Mouse (Mus musculus) urinary bladder, postnatal 10 days (tissue): ENCODE data around the gene Gripap1.
"Not testable (repeated sequence)": the region's sequence is repeated elsewhere in the genome, so short reads cannot be mapped to it uniquely, and the experiment has no call there.

ENCODE experiments used
- DNase-seq: peaks from one replicate; pipeline ENCODE4 v3.0.0; 2022; ENCODE audit warnings: low spot score

The Gripap1 gene

DNA sequence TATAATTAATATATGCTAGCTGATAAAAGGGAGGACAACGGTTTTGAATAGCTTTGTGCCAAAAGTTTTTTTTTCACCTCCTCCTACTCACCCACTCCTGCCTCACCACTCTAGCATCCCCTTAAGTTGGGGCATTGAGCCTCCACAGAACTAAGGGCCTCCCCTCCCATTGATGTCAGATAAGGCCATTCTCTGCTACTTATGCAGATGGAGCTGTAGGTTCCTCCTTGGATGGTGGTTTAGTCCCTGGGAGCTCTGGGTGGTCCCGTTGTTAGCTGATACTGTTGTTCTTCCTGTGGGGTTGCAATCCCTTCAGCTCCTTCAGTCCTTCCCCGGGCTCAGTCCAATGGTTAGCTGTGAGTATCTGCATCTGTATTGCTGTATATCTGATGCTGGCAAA is 10.3 kb upstream of the Gripap1 start:
- DNase-seq, result no peak

DNA sequence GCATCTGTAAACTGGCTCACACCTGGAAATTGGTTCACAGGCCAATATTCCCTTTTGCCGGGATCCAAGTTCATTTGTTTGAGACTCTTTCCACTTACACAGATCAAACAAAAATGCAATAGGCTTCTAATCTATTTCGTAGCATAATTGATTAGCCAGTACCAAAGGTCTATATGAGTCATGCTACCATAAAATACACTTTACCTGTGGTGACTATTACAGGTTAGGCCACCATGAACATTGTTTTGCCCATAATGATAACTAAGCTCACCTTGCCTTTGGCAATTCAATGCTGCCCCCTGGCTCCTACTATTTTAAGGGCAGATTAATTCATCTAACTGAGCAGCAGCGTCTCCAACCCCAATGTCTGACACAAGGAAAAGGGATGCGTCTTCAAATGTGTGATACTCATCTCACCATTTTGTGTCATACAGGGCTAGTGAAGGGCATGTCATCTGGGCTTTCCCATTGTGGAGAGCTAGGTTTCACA is 6.9 kb upstream of the Gripap1 start:
- no peak for DNase-seq

DNA sequence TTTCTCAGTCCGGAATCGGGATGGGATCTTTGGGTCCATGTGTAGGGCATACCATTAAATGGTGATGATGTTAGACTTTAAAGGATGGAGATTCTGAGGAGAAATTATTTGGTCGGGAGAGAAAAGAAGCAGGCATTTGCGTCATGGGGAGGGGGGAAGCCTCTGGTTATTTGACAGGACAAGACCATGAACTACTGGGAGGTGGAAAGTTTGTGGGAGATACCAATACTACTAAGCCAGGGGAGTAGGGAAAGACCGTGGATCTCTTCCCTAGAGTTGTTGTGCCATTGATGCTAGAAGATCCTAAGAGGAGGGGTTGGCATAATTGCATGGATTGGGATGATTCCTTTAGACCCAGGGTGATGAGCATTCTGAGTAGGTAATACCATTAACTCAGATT is 744 bp downstream of the Gripap1 start:
- no peak for DNase-seq

DNA sequence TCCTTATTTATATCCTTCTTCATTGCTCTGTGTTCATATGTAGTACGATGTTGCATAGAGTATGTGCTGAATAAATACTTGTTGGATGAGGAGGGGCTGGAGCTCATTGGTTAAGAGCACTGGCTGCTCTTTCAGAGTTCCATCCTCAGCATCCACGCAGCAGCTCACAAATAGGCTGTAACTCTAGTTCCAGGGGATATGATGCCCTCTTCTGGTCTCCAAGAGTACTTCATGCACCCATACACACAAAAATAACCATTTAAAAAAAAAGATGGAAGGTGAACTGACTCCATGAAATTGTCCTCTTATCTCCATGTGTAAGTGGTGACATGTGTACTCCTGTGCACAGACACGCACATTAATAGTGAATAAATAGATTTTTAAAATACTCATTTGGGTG is 3.8 kb downstream of the Gripap1 start:
- DNase-seq, result no peak

DNA sequence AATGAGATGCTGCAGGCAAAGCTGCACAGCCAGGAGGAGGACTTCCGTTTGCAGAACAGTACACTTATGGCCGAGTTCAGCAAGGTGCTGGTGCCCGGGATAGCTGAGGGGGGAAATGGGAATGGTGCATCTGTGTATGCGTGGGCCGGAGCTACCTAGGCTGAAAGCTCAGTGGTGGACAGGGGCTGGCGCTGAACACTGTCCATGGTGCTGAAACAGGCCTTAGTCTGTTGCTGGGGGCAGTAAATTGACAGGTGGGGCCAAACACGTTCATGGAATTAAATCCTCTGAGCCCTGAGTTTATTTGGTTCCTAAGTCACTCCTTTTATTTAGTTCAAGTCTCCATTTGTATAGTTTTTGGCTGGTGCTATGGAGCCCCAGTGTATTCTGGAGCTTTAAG is 5.5 kb downstream of the Gripap1 start:
- no peak for DNase-seq

DNA sequence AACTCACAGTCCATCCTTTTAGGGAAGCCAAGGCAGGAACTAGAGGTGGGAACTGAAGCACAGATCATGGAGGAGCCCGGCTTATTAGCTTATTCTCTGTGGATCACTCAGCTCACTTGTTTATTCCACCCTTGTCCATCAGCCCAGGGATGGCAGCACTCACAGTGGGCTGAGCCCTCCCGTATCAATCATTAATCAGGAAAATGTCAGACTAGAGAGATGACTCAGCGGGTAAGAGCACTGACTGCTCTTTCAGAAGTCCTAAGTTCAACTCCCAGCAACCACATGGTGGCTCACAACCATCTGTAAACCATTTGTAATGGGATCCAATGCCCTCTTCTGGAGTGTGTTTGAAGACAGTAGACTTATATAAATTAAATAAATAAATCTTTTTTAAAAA is 7.8 kb downstream of the Gripap1 start:
- DNase-seq, result no peak

DNA sequence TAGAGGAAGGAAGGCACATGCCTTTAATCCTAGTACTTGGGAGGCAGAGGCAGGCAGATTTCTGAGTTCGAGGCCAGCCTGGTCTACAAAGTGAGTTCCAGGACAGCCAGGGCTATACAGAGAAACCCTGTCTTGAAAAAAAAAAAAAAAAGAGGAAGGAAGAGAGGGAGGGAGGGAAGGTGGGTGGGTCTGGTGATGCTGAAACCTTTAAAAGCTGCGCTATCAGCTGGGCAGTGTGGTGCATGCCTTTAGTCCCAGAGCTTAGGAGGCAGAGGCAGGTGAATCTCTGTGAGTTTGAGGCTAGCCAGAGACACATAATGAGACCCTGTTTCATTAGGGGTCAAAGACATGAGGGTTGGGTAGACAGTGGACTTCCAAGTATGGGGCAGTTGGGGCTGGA is 12.6 kb downstream of the Gripap1 start:
- DNase-seq, result not testable (repeated sequence)

DNA sequence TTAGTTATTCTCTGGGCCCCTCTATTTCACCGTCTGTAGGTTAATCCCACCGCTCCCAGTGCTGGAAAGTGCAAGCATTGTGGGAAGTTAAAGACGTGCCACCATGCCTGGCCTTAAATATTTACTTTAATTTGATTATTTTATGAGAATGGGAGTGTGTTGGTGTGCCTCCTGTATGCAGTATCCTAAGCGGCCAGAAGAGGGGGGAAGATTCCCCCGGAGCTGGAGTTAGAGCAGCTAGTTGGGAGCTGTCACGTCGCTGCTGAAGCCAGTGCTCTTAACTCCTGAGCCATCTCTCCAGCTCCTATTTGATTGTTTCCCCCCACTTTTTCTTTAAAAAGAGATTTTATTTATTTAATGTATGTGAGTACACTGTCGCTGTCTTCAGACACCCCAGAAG is 25.5 kb downstream of the Gripap1 start:
- not testable (repeated sequence) for DNase-seq

DNA sequence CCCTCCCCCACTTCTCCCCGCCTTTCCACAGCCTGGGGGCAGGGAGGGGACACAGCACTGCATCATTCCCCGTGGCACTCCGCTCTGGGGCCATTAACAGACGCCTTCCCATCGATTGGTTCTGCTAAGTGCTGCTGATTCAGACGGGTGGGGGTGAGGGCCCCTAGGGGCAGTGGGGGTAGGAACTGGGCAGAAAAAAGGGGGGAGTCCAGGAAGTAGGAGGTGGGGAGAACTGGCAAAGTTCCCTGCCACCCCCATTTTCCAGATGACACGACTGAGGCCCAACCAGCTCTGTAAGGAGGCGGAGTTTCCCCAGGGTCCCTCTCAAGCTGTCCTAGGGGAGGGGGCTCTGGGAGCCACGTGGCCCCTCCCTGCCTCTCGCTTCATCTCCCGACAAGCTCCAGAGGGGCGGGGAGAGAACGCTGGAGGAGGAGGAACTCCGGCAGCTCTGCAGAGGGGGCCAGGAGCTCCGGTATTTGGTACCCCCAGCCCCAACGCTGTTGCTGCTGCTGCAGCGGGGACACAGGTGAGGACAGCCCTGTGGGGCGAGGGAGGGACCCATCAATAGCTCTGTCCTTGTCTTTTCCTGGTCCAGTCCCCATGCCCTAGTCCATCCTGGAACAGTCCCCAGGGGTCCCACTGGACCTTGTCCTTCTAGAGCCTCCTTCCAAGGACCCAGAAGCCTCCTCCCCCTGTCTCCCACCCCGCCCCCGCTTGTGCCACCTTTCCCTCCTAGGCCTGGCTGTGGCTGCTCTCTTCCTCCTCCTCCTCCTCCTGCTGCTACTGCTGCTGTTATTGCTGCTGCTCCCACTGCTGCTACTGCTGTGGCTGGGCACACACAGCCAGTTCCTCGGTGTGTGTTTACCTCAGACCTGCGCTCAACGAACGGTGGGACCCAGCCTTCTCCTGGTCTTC is 32.6 kb downstream of the Gripap1 start, which contains the start of gene Kcnd1:
Kcnd1 (plus strand) TSS at position 425 of the 915 bp plus-strand sequence.
- DNase-seq, result no peak

DNA sequence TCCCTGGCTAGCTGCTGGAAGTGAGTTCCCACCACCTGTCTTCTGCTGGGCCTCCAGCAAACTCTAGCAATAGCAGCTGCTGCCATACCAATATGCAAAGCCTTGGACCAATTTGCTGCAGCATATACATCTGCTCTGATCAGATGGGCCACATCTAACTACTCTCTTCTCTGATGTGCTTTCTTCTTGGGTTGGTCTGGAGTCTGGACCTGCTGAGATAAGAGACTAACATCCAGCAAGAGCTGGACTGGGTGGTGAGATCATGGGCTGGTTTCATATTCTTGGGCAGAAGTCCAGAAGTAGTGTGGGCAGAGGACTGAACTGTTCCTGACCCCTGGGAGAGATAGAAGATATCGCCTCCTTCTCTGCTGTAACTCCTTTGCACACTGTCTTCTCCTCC is 47.6 kb downstream of the Gripap1 start:
- DNase-seq, result no peak

DNA sequence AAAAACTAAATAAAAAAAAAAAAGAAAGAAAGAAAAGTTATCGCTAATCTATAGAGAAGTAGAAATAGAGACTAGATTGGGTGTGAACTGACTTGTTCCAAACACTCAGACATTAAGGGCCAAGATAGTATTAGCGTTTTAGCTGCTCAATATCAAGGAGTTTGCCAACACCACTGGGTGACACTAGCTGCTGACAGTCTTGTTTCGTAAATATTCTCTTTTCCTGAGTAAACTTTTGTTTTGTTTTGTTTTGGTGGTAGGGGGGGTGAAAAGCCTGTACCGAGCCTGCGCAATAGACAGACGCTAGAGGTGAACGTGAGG is 51.2 kb downstream of the Gripap1 start:
- no peak for DNase-seq

DNA sequence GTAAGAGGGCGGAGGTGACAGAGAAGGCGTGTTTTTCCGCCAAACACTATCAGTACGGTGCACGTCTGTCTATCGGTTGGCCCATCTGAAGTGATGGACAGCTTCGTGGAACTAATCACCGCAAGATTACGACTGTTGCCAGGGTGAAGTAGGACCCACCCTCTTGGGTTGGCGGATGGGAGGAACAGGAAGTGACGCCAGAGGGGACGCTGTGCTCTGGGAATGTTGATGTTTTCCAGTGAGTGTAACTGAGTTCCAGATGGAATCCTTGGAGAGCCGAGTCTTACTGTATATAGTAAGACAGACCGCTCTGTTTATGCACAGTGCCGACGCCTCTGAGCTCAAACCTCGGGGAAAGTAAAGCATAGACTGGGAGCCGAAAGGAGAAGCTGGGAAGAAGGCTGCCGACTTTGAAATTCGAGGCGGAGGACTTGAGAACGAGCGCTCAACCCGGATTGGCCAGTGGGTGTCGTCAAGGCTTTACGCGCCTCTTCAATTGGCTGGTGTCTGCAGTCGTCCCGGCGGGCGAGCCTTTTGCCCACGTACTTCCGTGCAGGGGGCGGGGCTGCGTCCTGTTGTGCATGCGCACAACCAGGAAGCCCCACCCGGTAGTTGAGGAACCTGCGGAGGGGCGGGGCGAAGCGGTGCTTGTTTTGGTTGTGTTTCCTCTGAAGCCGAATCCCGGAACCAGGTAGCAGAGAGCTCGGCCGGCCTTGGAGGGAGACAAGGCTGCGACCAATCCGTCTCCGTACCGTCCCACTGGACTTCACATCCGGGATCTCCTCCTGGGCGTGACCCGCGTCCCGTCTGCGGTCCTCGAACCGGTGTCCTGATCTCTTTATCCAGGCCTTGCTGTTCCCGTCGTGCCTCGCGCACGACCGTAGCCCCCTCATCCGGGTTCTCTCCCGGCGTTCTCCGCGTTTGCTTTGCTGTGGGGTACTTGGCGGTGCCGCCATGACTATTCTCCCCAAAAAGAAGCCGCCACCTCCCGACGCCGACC is 51.9 kb downstream of the Gripap1 start, which contains the start of gene Otud5:
Otud5 (plus strand) TSS at position 202 of the 1,000 bp plus-strand sequence.
- peak; percentile 76 for DNase-seq

DNA sequence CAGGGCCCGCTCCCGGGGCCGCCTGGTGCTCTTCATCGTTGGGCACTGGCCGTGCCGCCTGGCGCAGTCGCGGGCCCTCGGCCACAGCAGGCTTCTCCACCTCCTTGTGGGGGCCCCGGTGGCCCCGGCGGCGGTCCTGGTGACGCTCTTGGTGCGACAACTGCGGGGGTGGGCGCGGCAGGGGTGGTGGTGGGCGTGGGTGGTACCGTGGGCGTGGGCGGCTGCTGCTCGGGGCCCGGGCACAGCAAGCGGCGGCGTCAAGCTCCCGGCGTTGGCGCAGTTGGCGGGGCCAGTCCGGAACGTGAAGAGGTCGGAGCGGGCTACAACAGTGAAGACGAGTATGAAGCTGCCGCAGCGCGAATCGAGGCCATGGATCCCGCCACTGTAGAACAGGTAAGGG is 52.8 kb downstream of the Gripap1 start:
- DNase-seq, result no peak

DNA sequence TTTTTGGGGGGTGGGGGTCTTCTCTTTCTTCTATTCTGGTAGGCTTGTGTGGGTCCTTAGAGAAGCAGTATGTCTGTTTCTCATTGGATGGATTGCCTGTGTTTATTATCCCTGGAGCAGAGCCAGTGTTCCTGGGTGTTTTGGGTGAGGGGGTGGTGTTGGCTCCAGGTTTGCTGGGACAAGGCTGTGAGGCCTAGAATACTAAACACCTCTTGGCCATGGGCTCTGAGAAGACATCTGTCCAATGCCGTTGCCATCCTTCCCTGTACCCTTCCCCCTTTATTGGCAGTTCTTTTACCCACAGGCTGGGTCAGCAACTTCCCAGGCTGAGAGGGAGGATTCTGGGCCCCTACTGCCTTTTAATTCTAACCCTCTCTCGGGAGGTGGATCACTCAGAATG is 58.3 kb downstream of the Gripap1 start:
- DNase-seq, result no peak

DNA sequence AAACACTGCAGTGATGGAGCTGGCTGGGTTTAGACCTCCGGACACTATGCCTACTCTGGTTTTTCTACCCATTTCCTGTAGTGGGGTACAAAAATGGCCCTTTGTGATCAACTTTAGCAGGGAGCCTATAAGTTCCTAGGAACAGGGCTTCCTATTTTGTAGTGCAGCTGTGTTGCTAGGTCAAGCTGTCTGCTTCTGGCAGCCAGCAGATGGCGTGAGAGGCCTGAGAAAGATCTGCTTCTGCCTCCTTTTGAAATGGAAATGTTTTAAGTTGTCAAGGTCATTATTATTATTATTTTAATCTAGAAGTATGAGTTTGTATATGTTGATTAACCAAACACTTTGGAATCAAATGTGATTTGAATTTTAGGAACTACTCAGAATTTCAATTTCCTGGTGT is 65.0 kb downstream of the Gripap1 start:
- no peak for DNase-seq

DNA sequence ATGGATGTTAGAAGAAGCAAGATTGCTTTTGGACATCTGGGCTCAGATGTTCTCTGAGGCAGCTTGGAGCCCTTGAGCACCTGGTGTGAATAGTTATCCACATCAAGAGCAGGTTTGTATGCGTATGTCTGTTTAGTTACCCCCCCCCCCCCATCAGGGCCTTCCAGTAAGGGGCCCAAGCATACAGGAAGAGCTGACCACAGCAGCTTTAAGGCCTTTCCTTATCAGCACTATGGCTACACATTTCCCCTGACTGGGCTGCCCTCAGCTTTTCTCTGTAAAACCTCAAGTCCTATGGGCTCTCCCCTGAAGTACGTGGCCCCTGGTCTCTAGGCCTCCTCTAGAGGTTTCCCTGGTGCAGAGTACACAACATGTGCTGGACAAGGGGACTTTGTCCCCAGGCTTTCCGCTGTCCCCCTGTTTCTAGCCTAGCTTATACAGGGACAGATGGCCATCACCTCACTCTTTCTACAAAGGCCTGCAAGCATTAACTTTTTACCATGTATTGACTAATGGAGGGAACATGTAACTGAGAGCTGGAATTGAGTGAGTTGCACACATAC is 69.7 kb downstream of the Gripap1 start:
- no peak for DNase-seq

DNA sequence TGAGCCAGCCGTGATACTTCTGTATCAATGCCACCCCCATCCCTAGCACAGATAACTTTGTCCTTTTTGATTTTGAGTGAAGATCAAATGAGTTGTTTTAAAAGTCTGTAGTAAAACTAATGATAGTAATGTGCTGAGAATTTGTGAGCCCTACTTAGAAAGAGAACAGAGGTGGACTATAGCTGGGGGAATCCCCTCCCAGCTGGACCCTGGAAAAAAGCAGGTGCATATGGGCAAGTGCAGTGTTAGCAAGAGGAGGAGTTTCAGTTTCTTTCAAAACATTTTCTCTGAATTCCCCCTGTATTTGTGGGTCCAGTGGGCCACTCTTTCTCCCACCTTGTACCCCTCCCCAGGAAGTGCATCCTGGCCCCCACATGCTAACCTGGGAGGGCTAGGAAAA is 73.6 kb downstream of the Gripap1 start:
- no peak for DNase-seq

DNA sequence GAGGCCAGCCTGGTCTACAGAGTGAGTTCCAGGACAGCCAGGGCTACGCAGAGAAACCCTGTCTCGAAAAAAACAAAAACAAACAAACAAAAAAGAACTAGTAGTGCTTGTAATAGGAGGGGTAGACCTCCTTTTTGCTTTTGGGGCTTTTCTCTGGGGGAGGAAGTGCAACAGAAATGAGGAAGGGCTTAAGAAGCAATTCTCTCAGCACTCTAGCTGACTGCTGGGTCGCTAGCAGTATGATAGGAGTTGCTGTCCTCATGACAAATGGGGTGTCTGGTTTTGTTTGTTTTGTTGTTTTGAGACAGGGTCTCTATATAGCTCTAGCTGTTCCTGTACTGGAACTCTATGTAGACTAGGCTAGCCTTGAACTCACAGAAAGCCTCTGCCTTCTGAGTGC is 75.0 kb downstream of the Gripap1 start:
- DNase-seq, result no peak

DNA sequence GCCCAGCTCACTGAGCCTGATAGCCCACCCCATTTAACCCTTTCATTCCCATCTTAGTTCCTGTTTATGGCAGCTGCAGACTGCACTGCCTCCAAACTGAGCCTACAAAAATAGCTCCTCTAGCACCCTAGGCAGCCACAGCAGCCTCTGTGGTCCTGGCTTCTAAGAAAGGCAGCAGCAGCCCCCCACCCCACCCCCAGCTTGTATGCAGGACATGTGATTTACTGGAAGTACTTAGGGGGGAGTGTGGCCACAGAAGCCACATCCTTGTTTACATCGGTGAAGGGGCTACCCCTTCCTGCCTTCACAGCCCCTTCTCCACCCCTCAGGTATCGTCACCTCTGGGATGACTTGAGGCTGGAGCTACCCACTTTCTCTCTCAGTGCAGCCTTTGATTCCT is 75.8 kb downstream of the Gripap1 start:
- no peak for DNase-seq

DNA sequence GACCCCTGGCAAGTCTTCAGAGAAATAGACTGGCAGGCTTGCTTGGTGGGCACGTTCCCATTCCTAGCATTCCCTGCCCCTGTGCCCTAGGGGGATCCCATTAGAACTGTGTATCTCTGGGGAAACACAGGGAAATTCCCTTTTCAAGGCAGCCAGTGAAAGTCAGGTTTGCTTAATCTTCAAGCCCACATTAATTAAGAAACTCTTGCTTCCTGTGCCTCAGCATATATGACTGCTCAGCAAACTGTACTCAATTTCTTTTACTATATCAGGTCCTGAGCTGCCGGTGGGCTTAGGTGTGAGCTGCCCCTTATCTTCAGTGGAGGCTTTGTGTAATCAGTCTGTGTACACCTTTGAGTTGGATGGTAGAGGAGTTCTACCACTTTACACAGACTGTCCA is 76.2 kb downstream of the Gripap1 start:
- no peak for DNase-seq

DNA sequence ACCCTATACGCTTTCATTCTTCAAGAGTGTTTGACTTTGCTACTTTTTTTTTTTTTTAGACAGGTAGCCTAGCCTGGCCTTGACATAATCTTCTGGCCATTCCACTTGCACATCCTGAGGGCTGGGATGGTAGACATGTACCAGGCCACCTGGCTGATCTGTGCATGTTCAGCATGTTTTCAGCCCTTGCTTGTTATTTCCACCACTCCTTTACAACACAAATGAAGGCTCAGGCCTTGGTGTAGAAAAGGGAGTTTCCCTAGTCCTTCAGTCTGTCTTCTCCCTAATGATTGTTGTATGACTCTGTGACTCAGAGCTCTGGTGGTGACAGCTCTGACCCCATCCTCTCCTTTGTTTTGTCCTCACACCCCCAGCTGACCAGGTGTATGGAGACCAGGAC is 77.6 kb downstream of the Gripap1 start:
- DNase-seq, result no peak

DNA sequence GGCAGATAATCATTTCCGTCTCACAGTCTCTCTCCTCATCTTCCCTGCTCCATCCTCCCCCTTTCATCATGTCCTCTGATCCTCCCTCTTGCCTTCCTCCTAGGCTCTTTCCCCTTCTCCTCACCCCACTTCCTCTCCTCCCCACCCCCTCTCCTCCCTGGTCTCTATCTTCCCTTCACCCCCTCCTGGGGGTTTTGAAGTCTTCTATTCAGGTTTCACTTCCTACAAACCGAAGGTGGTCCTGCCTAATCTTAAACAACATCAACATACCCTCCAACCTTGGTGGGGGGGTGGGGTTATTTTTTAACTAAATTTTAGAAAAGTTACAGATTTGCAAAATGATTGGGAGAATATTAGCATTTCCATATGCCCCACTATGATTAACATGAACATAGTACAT is 78.9 kb downstream of the Gripap1 start:
- DNase-seq, result no peak
